Mouse (Mus musculus): ENCODE measurements around the gene Gpx8. TPM values are rescaled to one million over a fixed set of nuclear protein-coding genes. Genes with fewer than 3 reads are reported as not detected.
"Not testable (repeated sequence)": the region's sequence is repeated elsewhere in the genome, so short reads cannot be mapped to it uniquely, and the experiment has no call there.

Gene Gpx8
- total RNA-seq, 2 experiments from 2014 or later = 9.3 to 9.5 TPM

- intact Hi-C loops (cut with DNase I) = no loop called here
Measured at GRCm38 (mm10) chr13:113031792-113032571, 14.2 kb downstream of the Gpx8 start.

GRCm38 (mm10) chr13:113031351-113031750 is 14.9 kb downstream of the Gpx8 start:
- intact Hi-C loops (cut with DNase I) = no loop called here
- DNase-seq (ENCODE audit: low spot score in 2 of 2) = no peak

More at GRCm38 (mm10) chr13:113031792-113032571, 14.2 kb downstream of the Gpx8 start:
- peak; percentile 39 to 46 for DNase-seq (ENCODE audit: low spot score in 2 of 2)

GRCm38 (mm10) chr13:113023274-113024143 is 22.7 kb downstream of the Gpx8 start:
- DNase-seq (ENCODE audit: low spot score in 2 of 2) = no peak
- intact Hi-C loops (cut with DNase I) = no loop called here

GRCm38 (mm10) chr13:113022467-113022866 is 23.7 kb downstream of the Gpx8 start:
- no peak for DNase-seq (ENCODE audit: low spot score in 2 of 2)
- intact Hi-C loops (cut with DNase I) = no loop called here

GRCm38 (mm10) chr13:113021521-113021920 is 24.7 kb downstream of the Gpx8 start:
- no peak for DNase-seq (ENCODE audit: low spot score in 2 of 2)
- intact Hi-C loops (cut with DNase I) = no loop called here

- intact Hi-C loops (cut with DNase I); DNase-seq (ENCODE audit: low spot score in 2 of 2): not testable (repeated sequence)
Measured at GRCm38 (mm10) chr13:113013174-113013953, 32.8 kb downstream of the Gpx8 start.

- no peak for DNase-seq (ENCODE audit: low spot score in 2 of 2)
Measured at GRCm38 (mm10) chr13:113012683-113013082, 33.5 kb downstream of the Gpx8 start.

GRCm38 (mm10) chr13:113000576-113001318 is 45.5 kb downstream of the Gpx8 start:
- intact Hi-C loops (cut with DNase I) = no loop called here
- no peak for DNase-seq (ENCODE audit: low spot score in 2 of 2)

More at GRCm38 (mm10) chr13:113012683-113013082, 33.5 kb downstream of the Gpx8 start:
- intact Hi-C loops (cut with DNase I) = no loop called here

GRCm38 (mm10) chr13:113000090-113000489 is 46.1 kb downstream of the Gpx8 start:
- no peak for DNase-seq (ENCODE audit: low spot score in 2 of 2)
- intact Hi-C loops (cut with DNase I) = no loop called here

GRCm38 (mm10) chr13:112998427-112999201 is 47.6 kb downstream of the Gpx8 start:
- intact Hi-C loops (cut with DNase I) = no loop called here

GRCm38 (mm10) chr13:112997369-112997768 is 48.8 kb downstream of the Gpx8 start:
- intact Hi-C loops (cut with DNase I) = no loop called here
- no peak for DNase-seq (ENCODE audit: low spot score in 2 of 2)

More at GRCm38 (mm10) chr13:112998427-112999201, 47.6 kb downstream of the Gpx8 start:
- DNase-seq (ENCODE audit: low spot score in 2 of 2) = peak; percentile 60 to 66

GRCm38 (mm10) chr13:112996407-112996806 is 49.8 kb downstream of the Gpx8 start:
- no peak for DNase-seq (ENCODE audit: low spot score in 2 of 2)
- intact Hi-C loops (cut with DNase I) = no loop called here

GRCm38 (mm10) chr13:112994191-112994590 is 52.0 kb downstream of the Gpx8 start:
- peak; percentile 38 for DNase-seq (ENCODE audit: low spot score in 2 of 2)
- intact Hi-C loops (cut with DNase I) = no loop called here

GRCm38 (mm10) chr13:112993531-112994152 is 52.6 kb downstream of the Gpx8 start, which contains the start of gene Mcidas:
Gene Mcidas, plus strand, starts transcription at chr13:112993845.
- peak in 1 of 2 experiments; percentile 6 for DNase-seq (ENCODE audit: low spot score in 2 of 2)
- intact Hi-C loops (cut with DNase I) = no loop called here
